Mouse (Mus musculus) T-cell, adult 66 days (primary cell): ENCODE data around the gene Gm3115. TPM values are rescaled to one million over a fixed set of nuclear protein-coding genes. Genes with fewer than 3 reads are reported as not detected.

Experiments
- total RNA-seq, 2 experiments: library from RNA; stranded (reverse); gene quantifications; 3 replicates in 1 of 2; 4 replicates in 1 of 2; pipeline ENCODE4 v1.2.4; 2023

Gm3115 gene
- not detected for total RNA-seq

GRCm38 (mm10) chr14:4083820-4084219, at the start of gene Gm3115:
Gene Gm3115 (plus strand): TSS chr14:4084120.

DNA sequence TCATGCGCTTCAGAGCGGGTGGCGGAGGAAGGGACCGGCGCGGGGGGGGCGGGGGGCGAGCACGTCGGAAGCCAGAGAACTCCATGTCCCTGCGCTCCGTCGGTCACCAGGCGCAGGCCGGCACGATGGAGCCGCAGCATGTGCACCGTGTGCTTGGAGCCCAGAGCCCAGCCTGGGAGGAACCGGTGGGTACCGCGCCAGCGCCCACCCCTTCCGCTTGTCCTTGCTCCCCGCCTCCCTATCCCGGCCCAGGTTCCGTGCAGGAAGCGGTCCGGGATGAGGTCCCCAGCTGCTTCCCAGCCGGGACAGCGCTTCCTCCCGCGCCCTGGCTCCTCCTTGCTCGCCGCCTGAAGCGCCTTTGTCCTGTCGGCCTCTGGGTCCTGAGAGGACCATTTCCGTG, 26.5 kb downstream of the Gm3115 start, which contains the start of gene Gm8108:
Gene Gm8108, plus strand, starts transcription at position 101 of the 400 bp plus-strand sequence.

Other genes starting within 250 kb of the Gm3115 start
- gene Gm3033, start 237.9 kb upstream of the Gm3115 start, total RNA-seq: not detected
- not detected for gene Gm2916, start 199.9 kb upstream of the Gm3115 start, total RNA-seq
- not detected for gene Gm3029, start 152.4 kb upstream of the Gm3115 start, total RNA-seq
- gene Gm3095, start 120.6 kb upstream of the Gm3115 start, total RNA-seq: under 1 TPM in 1 of 2 experiments, not detected in 1; 0.89 TPM
- gene Gm3099, start 85.7 kb upstream of the Gm3115 start, total RNA-seq: not detected
- not detected for gene Gm5796, start 60.2 kb upstream of the Gm3115 start, total RNA-seq
- gene Gm8108, start 26.4 kb downstream of the Gm3115 start, total RNA-seq: 1 to 10 TPM in 1 of 2 experiments, not detected in 1; 2.4 TPM
- not detected for gene Gm3127, start 80.9 kb downstream of the Gm3115 start, total RNA-seq
- not detected for gene Gm2974, start 98.5 kb downstream of the Gm3115 start, total RNA-seq
- not detected for gene Gm3138, start 165.5 kb downstream of the Gm3115 start, total RNA-seq
- gene Gm3149, start 233.2 kb downstream of the Gm3115 start, total RNA-seq: not detected